Mouse (Mus musculus): ENCODE data around the gene BC049715.

The BC049715 gene

DNA sequence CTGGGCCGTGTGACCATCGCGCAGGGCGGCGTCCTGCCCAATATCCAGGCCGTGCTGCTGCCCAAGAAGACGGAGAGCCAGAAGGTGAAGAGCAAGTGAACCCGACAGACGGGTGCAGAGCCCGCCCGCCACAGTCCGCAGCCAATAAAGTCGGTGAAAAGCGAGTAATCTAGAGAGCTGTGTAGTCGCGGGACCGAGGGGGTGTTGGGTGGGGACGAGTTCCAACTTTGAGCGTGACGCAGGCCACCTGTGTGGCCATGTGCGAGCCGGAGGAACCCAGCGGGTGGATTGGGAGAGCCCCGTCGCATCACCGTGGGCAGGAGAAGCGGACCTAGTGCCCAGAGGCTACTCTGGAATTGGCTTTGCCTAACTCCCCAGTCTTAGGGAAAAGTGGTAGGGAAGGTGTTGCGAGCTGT, 18.8 kb upstream of the BC049715 start:
- peak; percentile 52 for DNase-seq (ENCODE audit: low spot score)

DNA sequence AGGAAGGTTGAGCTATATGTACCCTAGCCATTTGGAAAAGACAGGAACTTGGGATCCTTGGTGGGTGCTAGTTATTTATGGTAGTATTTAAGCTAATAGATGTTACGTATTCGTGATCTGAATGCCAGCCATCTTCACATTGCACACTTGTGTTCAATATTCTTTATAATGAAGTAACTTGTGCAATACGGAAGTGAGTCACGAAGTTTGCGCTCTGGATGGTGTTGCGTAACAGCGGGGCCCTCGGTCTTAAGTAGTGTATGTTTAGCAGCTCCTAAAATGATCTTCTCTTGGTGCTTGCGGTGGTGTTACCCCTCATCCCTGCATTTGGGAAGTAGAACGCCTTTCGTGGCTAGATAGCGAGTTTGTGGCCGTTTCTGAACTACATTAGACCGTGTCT, 18.3 kb upstream of the BC049715 start:
- DNase-seq (ENCODE audit: low spot score), result peak; percentile 75

DNA sequence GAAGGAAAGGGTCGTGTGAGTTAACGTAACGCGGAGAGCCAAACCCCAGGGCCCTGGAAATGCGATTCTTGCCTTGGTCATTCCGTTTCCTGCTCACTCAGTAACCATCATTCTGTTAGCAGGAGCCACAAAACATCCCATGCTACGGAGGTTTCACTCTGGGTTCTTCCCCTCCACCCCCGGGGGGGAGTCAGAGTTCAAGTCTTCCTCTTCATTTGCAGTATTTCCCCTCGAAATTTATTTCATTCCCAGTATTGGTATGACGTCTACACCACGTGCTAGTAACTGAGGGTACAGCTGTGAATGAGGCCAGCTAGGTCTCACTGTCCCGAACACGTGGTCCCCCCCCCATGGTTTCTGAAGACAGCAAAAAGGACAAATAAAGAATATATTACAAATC, 17.8 kb upstream of the BC049715 start:
- no peak for DNase-seq (ENCODE audit: low spot score)

DNA sequence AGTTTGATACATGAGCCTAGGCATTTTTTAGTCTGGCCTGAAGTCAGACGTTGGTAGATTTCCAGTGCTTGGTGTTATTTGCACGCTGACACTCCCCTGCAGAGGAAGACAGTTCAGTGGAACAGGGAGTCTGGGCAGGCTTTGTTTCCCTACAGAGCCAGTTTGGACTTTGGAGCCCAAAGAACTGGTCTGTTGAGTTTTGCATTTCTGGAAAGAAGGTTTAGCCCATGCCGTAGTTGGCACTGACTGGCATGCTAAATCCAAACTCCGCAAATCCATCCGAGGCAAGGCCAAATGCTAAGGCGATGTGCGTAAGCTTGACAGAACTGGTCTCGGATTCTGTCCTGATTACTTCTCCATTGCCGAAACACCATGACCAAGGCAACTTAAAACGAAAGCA, 16.2 kb upstream of the BC049715 start:
- no peak for DNase-seq (ENCODE audit: low spot score)

DNA sequence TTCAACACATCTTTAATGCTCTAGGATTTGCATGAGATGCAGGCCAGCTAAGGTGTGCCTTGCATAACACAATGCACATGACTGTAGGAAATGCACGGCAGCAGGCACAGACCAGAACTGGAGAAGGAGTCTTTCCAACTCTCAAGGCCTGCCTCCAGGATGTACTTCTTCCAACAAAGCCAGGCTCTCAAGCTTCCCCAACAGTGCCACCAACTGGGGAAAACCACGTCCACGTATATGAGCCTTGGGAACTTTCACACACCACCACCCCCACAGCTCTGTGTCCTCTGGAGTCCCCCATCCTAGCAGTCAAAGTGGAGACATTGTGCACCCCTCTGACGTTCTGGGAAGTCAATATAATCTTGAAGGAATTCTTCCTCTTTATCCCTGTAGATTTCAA, 14.3 kb upstream of the BC049715 start:
- DNase-seq (ENCODE audit: low spot score), result no peak

DNA sequence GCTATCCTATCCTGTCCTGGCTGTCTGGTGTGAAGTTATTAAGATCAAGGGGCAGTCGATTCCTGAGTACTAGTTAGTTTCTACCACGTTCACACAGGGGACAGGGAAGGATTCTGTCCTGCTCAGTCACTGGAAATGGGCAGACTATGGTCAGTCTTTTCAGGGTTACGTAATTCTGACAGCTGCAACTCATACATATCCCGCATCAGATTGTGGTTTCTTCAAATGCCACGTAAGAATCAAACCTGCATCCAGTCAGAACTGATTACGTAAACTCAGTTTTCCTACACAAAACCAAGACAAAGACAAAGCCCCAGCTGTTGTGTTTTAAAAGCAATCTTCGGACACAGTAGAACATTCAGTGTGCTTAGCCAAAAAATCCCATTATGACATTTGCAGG, 12.0 kb upstream of the BC049715 start:
- no peak for DNase-seq (ENCODE audit: low spot score)

DNA sequence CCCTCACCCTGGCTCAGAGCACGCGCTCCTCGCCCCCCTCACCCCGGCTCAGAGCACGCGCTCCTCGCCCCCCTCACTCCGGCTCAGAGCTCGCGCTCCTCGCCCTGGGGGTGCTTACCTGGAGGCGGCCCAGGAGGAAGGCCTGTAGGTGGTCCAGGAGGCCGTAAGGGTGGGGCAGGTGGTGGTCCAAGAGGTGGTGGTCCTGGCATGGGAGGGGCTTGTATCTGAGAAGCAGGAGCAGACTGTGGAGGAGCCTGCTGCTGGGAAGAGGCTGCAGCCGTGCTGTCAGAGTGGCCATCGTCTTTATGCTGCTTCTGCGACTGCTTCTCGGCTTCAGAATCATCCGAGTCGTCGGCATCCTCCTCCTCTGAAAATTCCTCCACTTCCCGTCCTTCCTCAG, 10.6 kb upstream of the BC049715 start:
- no peak for DNase-seq (ENCODE audit: low spot score)

DNA sequence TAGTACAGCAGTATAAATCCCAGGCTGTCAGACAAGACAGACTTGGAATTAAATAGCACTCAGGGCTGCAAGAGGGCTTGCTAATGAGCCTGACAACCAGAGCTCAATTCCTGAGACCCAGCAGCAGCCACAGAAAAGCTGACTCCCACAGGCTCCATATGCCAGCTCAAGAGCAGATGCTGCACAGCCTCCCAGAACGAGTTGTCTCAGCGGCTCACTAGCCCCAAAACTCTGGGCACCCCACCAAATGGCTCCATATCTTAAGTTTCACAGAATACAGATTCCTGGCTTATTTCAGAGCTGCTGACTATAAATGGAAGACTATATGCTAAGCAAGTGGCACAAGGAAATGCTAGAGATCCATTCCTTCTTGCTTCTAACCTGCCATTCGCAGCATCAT, 9.9 kb upstream of the BC049715 start:
- no peak for DNase-seq (ENCODE audit: low spot score)

DNA sequence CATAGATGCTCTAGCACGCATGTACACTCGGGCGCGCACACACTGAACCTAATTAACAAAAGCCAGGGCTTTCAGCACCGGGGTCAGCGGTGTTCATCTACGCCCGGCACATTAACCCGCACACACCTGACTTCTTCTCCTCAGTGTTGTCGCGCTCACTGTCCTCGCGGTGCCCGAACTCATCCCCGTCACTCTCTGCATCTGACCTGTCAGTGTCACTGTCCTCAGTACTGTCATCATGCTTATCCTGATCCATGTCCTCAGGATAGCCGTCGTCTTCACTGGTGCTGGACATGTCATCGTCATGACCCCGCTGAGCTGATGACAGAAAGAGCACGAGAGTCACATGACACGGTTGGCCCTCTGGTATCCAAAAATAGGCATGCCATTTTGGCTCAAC, 7.0 kb upstream of the BC049715 start:
- DNase-seq (ENCODE audit: low spot score), result no peak

DNA sequence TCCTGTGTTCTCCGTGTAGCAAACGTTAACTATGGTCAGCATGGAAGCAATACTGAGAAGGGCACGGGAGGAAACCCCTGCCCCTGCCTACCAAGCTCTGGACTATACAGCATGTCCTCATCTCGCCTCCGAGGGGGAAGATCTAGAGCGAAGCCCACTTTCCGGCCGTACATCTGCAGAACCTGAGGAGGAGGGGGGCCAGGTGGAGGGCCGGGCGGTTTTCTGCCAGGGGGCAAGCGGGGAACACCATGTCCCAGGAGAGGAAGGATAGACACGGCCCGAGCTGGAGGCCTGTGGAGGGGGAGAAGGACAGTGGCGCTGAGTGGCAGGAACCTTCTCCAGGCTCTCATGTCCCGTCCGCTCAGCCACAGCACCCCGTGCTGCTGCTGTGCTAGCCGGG, 6.3 kb upstream of the BC049715 start:
- no peak for DNase-seq (ENCODE audit: low spot score)

DNA sequence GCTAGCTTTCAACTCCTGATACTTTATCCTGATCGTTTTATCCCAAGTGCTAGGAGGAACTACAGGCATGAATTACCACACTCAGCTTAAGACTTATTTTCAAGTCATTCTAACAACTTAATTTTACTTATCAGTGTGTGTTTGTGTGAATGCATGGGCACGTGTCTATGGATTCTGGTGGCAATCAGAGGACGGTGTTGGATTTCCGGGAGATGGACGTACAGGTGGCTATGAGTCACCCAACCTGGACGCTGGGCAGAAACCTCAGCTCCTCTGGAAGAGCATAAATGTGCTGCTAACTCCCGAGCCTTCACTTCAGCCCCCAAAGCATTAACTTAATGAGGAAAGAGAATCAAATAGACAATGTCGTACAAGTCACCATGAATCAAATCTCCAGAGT, 2.4 kb upstream of the BC049715 start:
- DNase-seq (ENCODE audit: low spot score), result no peak

DNA sequence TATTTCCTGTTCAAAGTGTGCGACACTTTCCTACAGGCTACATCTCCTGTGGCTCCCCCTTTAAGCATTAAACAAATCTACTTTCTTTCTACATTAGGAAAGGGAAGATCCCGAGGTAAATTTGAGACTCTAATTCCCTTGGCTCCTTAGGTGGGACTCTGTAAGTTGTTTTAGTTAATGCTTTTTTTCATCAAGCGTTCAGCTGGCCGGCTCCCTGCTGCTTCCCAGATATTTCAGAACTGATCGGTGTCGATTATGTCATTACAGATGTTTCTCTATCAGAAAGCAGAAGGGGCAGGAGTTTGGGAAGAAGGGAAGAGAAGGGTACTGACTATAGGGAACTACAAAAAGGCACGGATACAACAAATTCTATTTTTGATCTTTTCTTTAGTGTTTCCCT, 310 bp upstream of the BC049715 start:
- no peak for DNase-seq (ENCODE audit: low spot score)

DNA sequence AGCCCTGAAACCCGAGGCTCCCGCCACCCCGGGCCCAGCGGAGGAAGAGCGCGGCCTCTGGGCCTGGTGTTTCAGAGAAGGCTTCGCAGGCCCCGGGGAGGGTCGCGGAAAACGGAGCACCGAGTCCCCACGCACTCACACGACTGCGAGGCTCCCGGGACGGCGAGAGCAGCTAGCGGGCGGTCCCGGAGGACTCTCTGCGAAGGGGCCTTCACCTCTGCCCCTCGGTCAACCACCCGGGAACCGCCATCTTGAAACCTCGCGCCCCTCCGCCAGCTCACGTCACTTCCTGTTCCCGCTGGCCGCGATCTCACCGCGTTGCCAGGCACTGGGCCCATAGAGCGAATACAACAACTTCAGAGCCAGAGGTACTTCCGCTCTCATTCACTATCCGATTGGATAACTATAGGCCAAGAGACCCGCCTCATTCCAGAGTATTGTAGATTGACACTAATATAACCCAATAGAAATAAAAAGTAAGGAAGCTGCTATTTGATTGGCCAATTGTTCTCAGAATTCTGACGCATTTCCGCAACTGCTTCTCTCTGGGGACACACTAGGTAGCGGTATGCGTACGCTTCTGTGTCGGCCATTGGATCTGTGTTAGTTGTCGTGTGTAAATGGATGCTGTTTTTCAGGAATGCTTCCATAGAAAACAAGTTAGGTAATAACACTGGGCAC, 595 bp downstream of the BC049715 start, which contains the start of gene Wbp11:
Gene Wbp11, minus strand, starts transcription at position 353 of the 681 bp plus-strand sequence.
- DNase-seq (ENCODE audit: low spot score), result peak; percentile 95

DNA sequence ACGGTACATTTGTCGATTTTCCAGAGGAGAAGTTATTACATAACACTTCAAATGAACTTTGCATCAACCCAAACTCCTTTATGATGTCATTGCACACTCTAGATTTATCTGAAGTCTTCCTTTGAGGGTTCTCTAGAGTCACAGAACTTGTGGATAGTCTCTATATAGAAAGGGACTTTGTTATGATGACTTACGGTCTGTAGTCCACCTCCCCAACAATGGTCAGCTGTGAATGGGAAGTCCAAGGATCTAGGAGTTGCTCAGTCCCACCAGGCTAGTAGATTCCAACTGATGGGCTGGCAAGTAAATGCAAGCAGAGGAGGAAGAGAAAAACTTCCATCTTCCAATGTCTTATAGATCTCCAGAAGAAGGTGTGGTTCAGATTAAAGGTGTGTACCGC, 1.3 kb downstream of the BC049715 start:
- DNase-seq (ENCODE audit: low spot score), result no peak

DNA sequence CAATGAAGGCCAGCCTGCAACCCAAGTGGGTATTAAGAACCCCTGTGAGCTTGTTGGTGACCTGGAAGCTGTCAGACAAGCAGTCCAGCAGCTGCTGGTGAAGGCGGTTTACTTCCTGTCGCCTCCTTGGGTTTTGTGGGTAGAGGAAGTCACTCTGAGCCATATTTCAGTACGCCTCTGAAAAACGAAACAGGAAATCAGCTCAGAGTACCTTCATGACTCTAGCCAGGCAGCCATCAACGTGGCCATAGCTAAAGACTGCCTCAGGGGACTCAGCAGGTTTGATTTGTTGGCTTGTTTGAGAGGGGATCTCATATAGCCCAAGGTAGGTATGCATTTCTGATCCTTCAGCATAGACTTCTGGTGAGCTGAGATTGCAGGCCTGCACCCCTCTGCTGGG, 4.3 kb downstream of the BC049715 start:
- no peak for DNase-seq (ENCODE audit: low spot score)

DNA sequence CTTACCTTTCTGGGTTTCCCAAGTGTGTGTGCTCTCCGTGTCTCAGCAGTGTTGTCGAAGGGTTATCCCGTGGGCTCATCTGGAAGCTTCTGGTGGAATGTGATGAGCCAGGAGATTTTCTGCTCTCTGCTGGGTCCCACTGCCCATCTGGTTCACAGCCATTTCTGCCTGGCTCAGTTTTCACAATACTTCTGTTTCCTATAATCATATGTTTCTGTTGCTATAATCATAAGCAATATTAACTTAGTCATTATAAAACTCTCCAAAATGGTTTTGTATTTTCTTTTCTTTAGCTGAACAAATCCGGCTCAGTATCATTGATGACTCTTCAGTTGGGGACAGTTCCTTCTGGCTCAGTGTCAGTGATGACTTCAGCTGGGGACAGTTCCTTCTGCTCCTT, 7.9 kb downstream of the BC049715 start, which contains the start of gene Smco3:
Gene Smco3, minus strand, starts transcription at position 101 of the 400 bp plus-strand sequence.
- no peak for DNase-seq (ENCODE audit: low spot score)

DNA sequence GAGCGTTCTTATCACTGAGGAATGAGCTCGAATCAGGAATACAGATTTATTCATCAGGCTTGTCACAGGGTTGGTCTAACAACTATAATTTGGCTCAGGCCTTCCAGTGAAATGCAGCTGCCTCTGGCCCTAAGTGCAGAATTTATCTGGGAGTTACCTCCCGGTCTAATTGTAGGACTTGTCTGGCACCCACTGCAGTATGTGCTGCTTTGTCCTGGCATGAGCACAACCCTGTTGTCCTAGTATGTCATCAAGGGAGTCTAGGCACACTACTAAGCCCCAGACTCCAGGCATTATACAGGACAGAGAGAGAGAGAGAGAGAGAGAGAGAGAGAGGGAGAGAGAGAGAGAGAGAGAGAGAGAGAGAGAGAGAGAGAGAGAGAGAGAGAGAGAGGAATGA, 9.9 kb downstream of the BC049715 start:
- no peak for DNase-seq (ENCODE audit: low spot score)

DNA sequence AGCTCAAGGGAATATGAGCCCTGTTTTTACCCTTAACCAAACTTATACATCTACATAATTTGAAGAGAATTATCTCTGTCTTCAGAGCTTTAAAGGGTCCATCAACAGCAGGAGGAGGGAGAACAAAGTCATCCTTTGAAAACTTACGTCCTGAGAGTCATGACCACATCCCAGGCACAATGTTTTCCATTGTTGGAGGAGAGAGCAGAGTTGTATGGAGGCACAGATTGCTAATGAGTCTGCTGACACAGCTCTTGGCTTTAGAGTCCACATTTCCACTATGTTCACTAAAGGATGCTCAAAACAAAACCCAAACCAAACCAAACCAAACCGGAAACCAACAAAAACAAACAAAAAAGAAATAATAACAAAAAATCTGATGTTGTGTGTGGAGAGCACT, 17.5 kb downstream of the BC049715 start:
- no peak for DNase-seq (ENCODE audit: low spot score)

DNA sequence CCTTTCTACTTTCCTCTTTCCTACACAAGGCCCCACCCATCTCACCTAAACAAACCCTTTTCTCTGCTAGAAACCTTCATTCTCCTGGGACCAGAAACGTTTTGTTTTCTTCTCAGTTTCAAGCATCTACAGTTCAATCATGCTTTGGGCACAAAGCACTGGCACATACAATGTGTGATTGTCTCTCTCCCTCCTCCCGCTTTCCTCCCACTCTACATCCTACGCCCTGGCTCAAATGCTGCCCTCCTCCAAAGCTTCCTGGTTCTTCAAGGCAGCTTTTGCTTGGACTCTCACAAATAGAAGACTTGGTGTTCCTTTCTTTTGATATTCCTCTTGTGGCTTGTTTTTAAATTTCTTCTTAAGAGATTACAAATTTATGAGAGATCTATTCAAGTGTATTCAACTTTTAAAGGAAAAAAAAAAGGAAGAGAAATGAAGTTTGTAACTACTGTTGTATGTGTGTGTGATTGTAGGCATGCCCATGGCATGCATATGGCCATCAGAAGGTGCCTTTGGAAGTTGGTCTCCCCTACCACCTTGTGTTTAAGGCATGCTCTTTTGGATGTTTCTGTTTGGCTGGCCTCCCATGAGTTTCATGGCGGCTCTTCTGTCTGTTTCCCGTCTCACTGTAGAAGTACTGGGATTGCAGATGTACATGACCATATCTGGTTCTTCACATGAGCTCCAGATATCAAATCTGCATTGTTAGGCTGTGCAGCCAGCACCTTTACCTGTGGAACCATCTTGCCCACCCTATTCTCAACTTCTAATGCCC, 18.5 kb downstream of the BC049715 start:
- no peak for DNase-seq (ENCODE audit: low spot score)

DNA sequence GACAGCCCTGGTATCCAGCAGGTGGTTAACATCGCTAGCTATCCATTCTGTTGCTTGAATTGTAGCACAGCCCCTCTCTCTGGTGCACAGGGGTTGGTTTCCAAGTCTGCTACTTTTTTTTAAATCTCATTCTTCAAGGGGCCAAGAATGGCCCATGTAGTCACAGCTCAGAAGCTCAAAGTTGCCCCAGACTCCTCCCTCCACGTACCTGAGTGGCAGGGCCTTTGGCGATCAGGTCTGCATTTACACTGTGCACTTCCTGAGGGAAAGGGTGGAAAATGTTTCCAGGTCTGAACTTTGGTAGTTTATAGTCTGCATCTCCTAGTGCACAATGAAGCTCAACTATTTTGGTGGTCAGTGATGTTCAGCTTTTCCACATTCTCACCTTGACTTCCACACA, 19.8 kb downstream of the BC049715 start:
- DNase-seq (ENCODE audit: low spot score), result no peak

DNA sequence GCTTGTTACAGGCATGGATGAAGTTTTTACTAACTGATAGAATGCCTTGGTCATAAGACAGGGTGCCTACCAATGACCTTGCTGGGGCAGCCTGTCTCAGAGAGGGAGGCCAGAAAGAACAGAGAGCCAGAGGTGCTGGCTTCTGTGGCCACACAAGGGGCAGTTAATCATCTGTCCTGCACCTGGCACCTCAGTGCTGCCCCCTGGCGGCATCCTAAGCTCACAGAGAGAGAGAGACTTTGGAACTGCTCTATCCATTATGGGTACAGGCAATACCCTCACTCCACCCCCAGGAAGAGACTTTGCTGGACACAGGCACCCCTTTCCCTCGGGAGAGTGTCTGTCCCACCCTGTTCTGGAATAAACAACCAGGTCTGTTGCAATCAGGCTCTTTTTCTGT, 20.4 kb downstream of the BC049715 start:
- peak; percentile 61 for DNase-seq (ENCODE audit: low spot score)

DNA sequence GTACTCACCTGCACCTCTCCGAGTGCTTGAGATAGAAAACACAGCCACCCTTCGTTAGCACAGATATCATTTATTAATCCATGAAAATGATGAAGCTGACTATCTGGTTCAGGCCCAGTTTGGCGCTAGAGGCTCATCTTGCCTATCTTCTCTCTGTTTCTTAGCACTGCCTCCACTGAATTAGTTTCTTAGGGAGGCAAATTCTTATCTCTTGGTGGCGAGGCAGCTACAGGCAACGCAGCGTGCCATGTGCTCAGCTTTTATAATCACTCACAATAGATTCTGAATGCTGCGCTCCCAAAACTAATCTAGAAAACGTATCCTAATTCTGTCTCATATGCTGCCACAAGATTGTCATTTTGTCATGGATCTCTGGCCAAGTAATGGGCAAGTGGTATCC, 21.0 kb downstream of the BC049715 start:
- no peak for DNase-seq (ENCODE audit: low spot score)

DNA sequence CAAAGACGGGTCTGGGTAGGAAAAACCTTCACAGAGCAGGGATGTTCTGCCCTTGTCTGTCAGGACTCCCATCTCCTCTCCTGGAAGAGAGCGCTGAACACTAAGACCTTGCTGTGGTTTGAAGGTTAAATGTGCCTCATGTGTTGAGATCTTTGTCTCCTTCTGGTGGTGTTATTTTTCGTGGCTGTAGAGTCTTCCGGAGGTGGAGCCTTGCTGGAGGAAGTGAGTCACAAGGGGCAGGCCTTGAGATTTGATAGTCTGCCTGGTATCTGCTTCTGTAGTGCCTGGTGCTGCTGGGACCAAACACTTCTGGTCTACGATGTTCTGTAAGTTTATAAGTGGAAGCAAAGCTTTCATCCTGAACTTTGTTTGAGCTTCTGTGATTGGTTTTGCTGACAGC, 21.5 kb downstream of the BC049715 start:
- DNase-seq (ENCODE audit: low spot score), result no peak

DNA sequence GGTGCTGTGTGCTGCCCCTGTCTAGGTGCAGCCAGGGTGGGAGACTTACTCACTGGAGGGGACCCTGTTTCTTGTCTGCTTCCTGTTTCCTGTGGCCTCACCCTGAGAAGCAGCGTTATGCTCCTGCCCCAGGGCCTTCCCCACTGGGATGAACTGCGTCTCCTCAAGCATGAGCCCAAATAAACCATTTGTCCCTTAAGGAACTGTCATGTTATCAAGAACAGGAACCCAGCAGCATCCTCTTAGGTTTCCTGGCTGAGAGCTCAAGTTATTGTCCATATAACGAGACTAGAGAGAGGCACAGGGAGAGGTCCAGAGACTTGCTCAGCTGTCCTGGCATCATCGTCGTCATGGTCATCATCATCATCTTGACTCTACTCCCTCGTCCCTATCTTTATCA, 22.8 kb downstream of the BC049715 start:
- DNase-seq (ENCODE audit: low spot score), result no peak

Data from urinary bladder, postnatal 14 days (tissue).